Mouse (Mus musculus) midbrain, embryonic 11.5 days (tissue): ENCODE data around the gene C87499. TPM values are rescaled to one million over a fixed set of nuclear protein-coding genes. Genes with fewer than 3 reads are reported as not detected.

Source experiments
- ATAC-seq: fragments of 200-750 bp; cut with Nextera tagmentation; 2 replicates; pipeline ENCODE4 v1.8.0; 2017; ENCODE audit warnings: moderate TSS enrichment, moderate library complexity; ENCODE audit not compliant: low FRiP score
- DNase-seq: peaks from one replicate; pipeline ENCODE4 v3.0.0; 2015; ENCODE audit warnings: low spot score; ENCODE audit errors: missing footprints
- H3K27ac ChIP-seq: fragments of 300-500 bp; sonication (generic); 2 replicates; pipeline ENCODE4 v1.5.1; 2014; ENCODE audit warnings: low read depth, low read length
- H3K27me3 ChIP-seq: fragments of 300-500 bp; sonication (generic); 2 replicates; pipeline ENCODE4 v1.6.1; 2014; ENCODE audit warnings: mild to moderate bottlenecking, low read length, moderate library complexity, mixed read lengths; ENCODE audit not compliant: control insufficient read depth, insufficient read depth
- H3K36me3 ChIP-seq: fragments of 300-500 bp; sonication (generic); 2 replicates; pipeline ENCODE4 v1.6.1; 2014; ENCODE audit warnings: mild to moderate bottlenecking, low read length, moderate library complexity, mixed read lengths; ENCODE audit not compliant: control insufficient read depth, insufficient read depth
- H3K4me1 ChIP-seq: fragments of 300-500 bp; sonication (generic); 2 replicates; pipeline ENCODE4 v1.6.1; 2014; ENCODE audit warnings: low read length; ENCODE audit not compliant: control insufficient read depth, insufficient read depth
- H3K4me2 ChIP-seq: fragments of 300-500 bp; sonication (generic); 2 replicates; pipeline ENCODE4 v1.6.1; 2014; ENCODE audit warnings: mild to moderate bottlenecking, moderate library complexity
- H3K4me3 ChIP-seq: fragments of 300-500 bp; sonication (generic); 2 replicates; pipeline ENCODE4 v1.5.1; 2014; ENCODE audit warnings: low read depth, low read length
- H3K9ac ChIP-seq: fragments of 300-500 bp; sonication (generic); 2 replicates; pipeline ENCODE4 v1.6.1; 2014; ENCODE audit warnings: low read length
- H3K9me3 ChIP-seq: fragments of 300-500 bp; sonication (generic); 2 replicates; pipeline ENCODE4 v1.6.1; 2016; ENCODE audit warnings: low read length; ENCODE audit not compliant: control insufficient read depth
- WGBS: fragments of 180-500 bp; shearing (Covaris S2); extraction: QIAGEN DNeasy Blood & Tissue Kit; methylation state at CpG from one replicate; pipeline ENCODE4 v1.1.7; 2014; 5-methylcytosine and 5-hydroxymethylcytosine counted together
- polyA plus RNA-seq: library from polyadenylated mRNA; unstranded; fragments of >200 nt; fragmentation: Nextera tagmentation; extraction: Ambion mirVana; gene quantifications from 2 replicates; pipeline ENCODE4 v1.2.1, GENCODE M21; 2014

Gene C87499
- polyA plus RNA-seq, 1 experiment from 2014 or later: not detected

DNA sequence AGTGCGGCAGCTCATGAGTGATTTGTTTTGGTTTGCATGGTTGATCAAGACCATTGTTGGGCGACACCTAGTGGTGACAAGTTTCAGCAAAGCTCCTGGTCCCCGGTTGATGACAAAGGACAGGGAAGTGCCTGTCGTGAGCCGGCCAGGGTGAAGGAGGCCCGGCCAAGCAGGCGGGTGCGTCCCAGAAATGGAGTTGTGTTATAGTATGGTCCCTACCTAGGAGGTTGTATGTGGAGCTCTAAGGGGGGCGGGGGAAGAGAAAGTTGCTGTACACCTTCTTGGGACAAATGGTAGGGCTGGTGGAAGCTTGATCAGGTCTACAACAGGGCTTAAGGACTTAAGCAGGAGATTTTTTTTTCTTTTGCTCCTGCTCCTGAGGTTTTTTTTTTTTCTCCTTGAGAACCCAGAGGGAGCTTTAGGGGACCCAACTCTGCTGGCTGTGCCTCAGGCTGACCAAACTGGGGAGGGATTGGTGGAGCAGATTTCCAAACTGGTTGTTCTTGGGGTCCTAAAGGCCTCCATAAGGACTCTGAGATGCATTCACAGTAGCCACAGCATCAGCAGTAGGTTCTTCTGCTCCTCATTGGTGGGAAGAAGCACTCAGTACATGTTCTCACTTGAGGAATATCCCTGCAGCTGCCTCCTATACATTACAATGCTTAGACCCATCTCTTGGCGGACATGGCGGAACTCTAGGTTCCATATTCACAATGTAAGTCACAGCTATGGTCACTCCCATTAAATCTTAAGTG, 7.0 kb upstream of the C87499 start:
- 22% methylated on average over 11 of the region's 11 CpGs for WGBS
- H3K4me3 ChIP-seq: peak overlapping the region; percentile 14; the same call in 1 of the 2 replicates
- no peaks in the 10 kb centered on the region for H3K36me3 ChIP-seq
- H3K27ac ChIP-seq: no peak overlapping the region
- no peak overlapping the region for H3K9ac ChIP-seq
- ATAC-seq (peak; percentile 93), DNase-seq (peak; percentile 99)
- no peaks in the 10 kb centered on the region for H3K4me1 ChIP-seq
- H3K9me3 ChIP-seq: no peaks in the 10 kb centered on the region; the same call in 1 of the 2 replicates
- H3K27me3 ChIP-seq: no peaks in the 10 kb centered on the region
- H3K4me2 ChIP-seq: peak overlapping the region; percentile 34; the same call in 1 of the 2 replicates

DNA sequence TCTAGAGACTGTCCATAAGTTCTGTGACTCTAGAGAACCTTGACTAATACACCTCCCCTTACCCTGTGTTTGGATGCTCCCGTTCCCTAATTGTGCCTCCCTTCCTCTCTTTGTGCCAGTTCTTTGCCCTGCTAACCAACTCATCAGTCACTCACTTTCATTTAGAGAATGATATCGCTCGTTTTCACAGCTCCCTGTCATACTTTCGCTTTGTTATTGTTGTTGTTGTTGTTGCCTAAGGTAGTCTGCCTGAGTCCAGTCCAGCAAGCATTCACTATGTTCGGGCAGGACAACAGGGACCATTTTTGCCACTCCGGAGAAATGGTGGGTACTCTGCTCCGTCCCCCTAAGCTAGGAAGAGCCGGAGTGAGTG, 6.5 kb upstream of the C87499 start:
- DNase-seq (no peak), ATAC-seq (no peak)
- Histone ChIP-seq H3K27me3 (no peaks in the 10 kb centered on the region), H3K9me3 (no peaks in the 10 kb centered on the region; the same call in 1 of the 2 replicates), H3K4me3 (peak overlapping the region; percentile 14; the same call in 1 of the 2 replicates), H3K4me1 (no peaks in the 10 kb centered on the region), H3K9ac (no peak overlapping the region), H3K27ac (no peak overlapping the region), H3K4me2 (peak overlapping the region; percentile 34; the same call in 1 of the 2 replicates), H3K36me3 (no peaks in the 10 kb centered on the region)
- 76% methylated on average over 8 of the region's 8 CpGs for WGBS

DNA sequence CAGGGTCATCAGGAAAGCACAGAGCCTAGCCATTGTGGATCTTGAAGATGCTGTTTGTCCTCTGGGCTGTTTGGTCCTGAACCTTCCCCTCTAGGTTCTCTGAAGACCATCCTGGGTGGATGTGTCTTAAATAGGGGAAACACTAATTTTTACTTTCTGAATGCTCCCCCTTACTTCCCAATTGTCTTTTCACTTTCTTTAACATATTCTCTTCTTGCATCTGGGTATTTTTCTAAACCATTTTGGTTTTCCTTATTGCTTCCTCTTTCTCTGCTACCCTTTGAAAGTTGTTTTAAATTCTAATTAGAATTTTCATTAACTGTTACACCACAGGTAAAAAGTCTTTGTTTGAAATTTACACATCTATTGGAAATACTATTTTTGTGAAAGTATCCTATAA, 30.9 kb downstream of the C87499 start, which contains the start of gene Ifna12:
Ifna12 (minus strand) TSS at position 101 of the 400 bp plus-strand sequence.
- Histone ChIP-seq H3K4me3 (no peak within 1 kb of the TSS), H3K9me3 (no peaks in the 10 kb centered on the region), H3K4me2 (no peak within 1 kb of the TSS), H3K27me3 (no peaks in the 10 kb centered on the region), H3K9ac (no peak within 1 kb of the TSS), H3K4me1 (no peaks in the 10 kb centered on the region), H3K36me3 (no peaks in the 10 kb centered on the region), H3K27ac (no peak within 1 kb of the TSS)
- DNase-seq (no peak), ATAC-seq (no peak)

GRCm38 (mm10) chr4:88592285-88592684, 41.9 kb downstream of the C87499 start, which contains the start of gene Ifna9:
TSS of gene Ifna9 (minus strand) at chr4:88592385.
- WGBS: 71% methylated on average over 1 of the region's 1 CpGs
- Histone ChIP-seq H3K9ac (no peak within 1 kb of the TSS), H3K9me3 (no peaks in the 10 kb centered on the region), H3K4me3 (no peak within 1 kb of the TSS), H3K27me3 (no peaks in the 10 kb centered on the region), H3K4me2 (no peak within 1 kb of the TSS), H3K4me1 (no peaks in the 10 kb centered on the region), H3K36me3 (no peaks in the 10 kb centered on the region), H3K27ac (no peak within 1 kb of the TSS)
- ATAC-seq (no peak), DNase-seq (no peak)

Other genes starting within 250 kb of the C87499 start
- gene Hacd4, start 195.5 kb downstream of the C87499 start, polyA plus RNA-seq: 3.7 and 4.4 TPM in 2 replicates
- gene Ifnb1, start 111.6 kb downstream of the C87499 start, polyA plus RNA-seq: not detected in 2 replicates
- gene Ifna15, start 76.2 kb downstream of the C87499 start, polyA plus RNA-seq: not detected in 2 replicates
- gene Ifna14, start 62.6 kb downstream of the C87499 start, polyA plus RNA-seq: not detected in 2 replicates
- not detected in 2 replicates for gene Ifna9, start 42.0 kb downstream of the C87499 start, polyA plus RNA-seq
- not detected in 2 replicates for gene Ifna12, start 31.0 kb downstream of the C87499 start, polyA plus RNA-seq
- gene Ifna13, start 10.0 kb upstream of the C87499 start, polyA plus RNA-seq: not detected in 2 replicates
- not detected in 2 replicates for gene Ifna16, start 42.5 kb upstream of the C87499 start, polyA plus RNA-seq
- gene Ifna2, start 49.5 kb upstream of the C87499 start, polyA plus RNA-seq: not detected in 2 replicates
- gene Ifnab, start 56.9 kb upstream of the C87499 start, polyA plus RNA-seq: not detected in 2 replicates
- gene Gm26566, start 87.4 kb upstream of the C87499 start, polyA plus RNA-seq: 1.4 and 1.6 TPM in 2 replicates
- gene Klhl9, start 88.1 kb upstream of the C87499 start, polyA plus RNA-seq: 153 and 169 TPM in 2 replicates
- not detected in 2 replicates for gene Gm13271, start 120.5 kb upstream of the C87499 start, polyA plus RNA-seq
- gene Gm13283, start 125.7 kb upstream of the C87499 start, polyA plus RNA-seq: 0.15 TPM in 1 of 2 replicates, not detected in the other
- not detected in 2 replicates for gene Gm13290, start 139.4 kb upstream of the C87499 start, polyA plus RNA-seq
- not detected in 2 replicates for gene Gm13289, start 142.5 kb upstream of the C87499 start, polyA plus RNA-seq
- gene Gm13272, start 145.4 kb upstream of the C87499 start, polyA plus RNA-seq: not detected in 2 replicates
- not detected in 2 replicates for gene Ifnz, start 147.7 kb upstream of the C87499 start, polyA plus RNA-seq
- not detected in 2 replicates for gene Gm13276, start 151.3 kb upstream of the C87499 start, polyA plus RNA-seq
- not detected in 2 replicates for gene Gm13277, start 154.2 kb upstream of the C87499 start, polyA plus RNA-seq
- gene Gm13278, start 157.1 kb upstream of the C87499 start, polyA plus RNA-seq: not detected in 2 replicates
- not detected in 2 replicates for gene Gm13275, start 160.1 kb upstream of the C87499 start, polyA plus RNA-seq
- gene Gm13279, start 163.0 kb upstream of the C87499 start, polyA plus RNA-seq: not detected in 2 replicates
- 0.29 and 0.61 TPM in 2 replicates for gene Gm13285, start 165.3 kb upstream of the C87499 start, polyA plus RNA-seq
- gene Gm13287, start 168.8 kb upstream of the C87499 start, polyA plus RNA-seq: not detected in 2 replicates
- 0.12 TPM in 1 of 2 replicates, not detected in the other for gene Gm13288, start 171.1 kb upstream of the C87499 start, polyA plus RNA-seq
- not detected in 2 replicates for gene Ifna7, start 181.8 kb upstream of the C87499 start, polyA plus RNA-seq
- gene Ifna11, start 185.5 kb upstream of the C87499 start, polyA plus RNA-seq: not detected in 2 replicates
- gene Ifna6, start 193.0 kb upstream of the C87499 start, polyA plus RNA-seq: not detected in 2 replicates
- not detected in 2 replicates for gene Ifna5, start 201.1 kb upstream of the C87499 start, polyA plus RNA-seq
- not detected in 2 replicates for gene Ifna4, start 207.4 kb upstream of the C87499 start, polyA plus RNA-seq
- gene Ifna1, start 215.7 kb upstream of the C87499 start, polyA plus RNA-seq: not detected in 2 replicates
- gene Ifne, start 245.8 kb upstream of the C87499 start, polyA plus RNA-seq: not detected in 2 replicates